Mouse (Mus musculus): ENCODE data around the gene Rxylt1. TPM values are rescaled to one million over a fixed set of nuclear protein-coding genes. Genes with fewer than 3 reads are reported as not detected.

Gene Rxylt1
- polyA plus RNA-seq, 1 experiment from 2014 or later = 34.7 TPM

GRCm38 (mm10) chr10:122081352-122081751 lies 15.8 kb downstream of the Rxylt1 start:
- Histone ChIP-seq H3K9me3 (replicated peaks) (peaks cover 14% of the 10 kb centered on the region; the same call in 1 of the 2 replicates), H3K4me1 (no peaks in the 10 kb centered on the region), H3K4me3 (no peak overlapping the region), H3K36me3 (peaks cover 33% of the 10 kb centered on the region), H3K27ac (replicated peaks) (no peak overlapping the region), H3K27me3 (ENCODE audit: low read depth, poor library complexity, severe bottlenecking) (no peaks in the 10 kb centered on the region)
- 96% methylated on average over 1 of the region's 1 CpGs for WGBS
- DNase-seq (ENCODE audit: low spot score) = no peak

- Histone ChIP-seq H3K4me3 (no peak overlapping the region), H3K27me3 (ENCODE audit: low read depth, poor library complexity, severe bottlenecking) (no peaks in the 10 kb centered on the region), H3K36me3 (no peaks in the 10 kb centered on the region), H3K27ac (replicated peaks) (no peak overlapping the region), H3K4me1 (peaks cover 5% of the 10 kb centered on the region; the same call in 1 of the 2 replicates), H3K9me3 (replicated peaks) (no peaks in the 10 kb centered on the region)
- no peak for DNase-seq (ENCODE audit: low spot score)
Observed at GRCm38 (mm10) chr10:122069153-122069552, 28.0 kb downstream of the Rxylt1 start.

GRCm38 (mm10) chr10:122055826-122056225 lies 41.3 kb downstream of the Rxylt1 start:
- no peaks in the 10 kb centered on the region for H3K36me3 ChIP-seq
- 86% methylated on average over 6 of the region's 6 CpGs for WGBS
- no peaks in the 10 kb centered on the region for H3K9me3 ChIP-seq (replicated peaks)
- H3K27ac ChIP-seq (replicated peaks) = no peak overlapping the region
- DNase-seq (ENCODE audit: low spot score) = no peak
- H3K4me1 ChIP-seq = no peaks in the 10 kb centered on the region
- H3K4me3 ChIP-seq = no peak overlapping the region
- no peaks in the 10 kb centered on the region for H3K27me3 ChIP-seq (ENCODE audit: low read depth, poor library complexity, severe bottlenecking)

GRCm38 (mm10) chr10:122054535-122054934 lies 42.6 kb downstream of the Rxylt1 start:
- peak; percentile 74 for DNase-seq (ENCODE audit: low spot score)
- WGBS = 13% methylated on average over 8 of the region's 8 CpGs

GRCm38 (mm10) chr10:122051831-122052230 lies 45.3 kb downstream of the Rxylt1 start:
- no peaks in the 10 kb centered on the region for H3K27me3 ChIP-seq (ENCODE audit: low read depth, poor library complexity, severe bottlenecking)
- no peaks in the 10 kb centered on the region for H3K4me1 ChIP-seq
- no peak overlapping the region for H3K4me3 ChIP-seq
- no peaks in the 10 kb centered on the region for H3K9me3 ChIP-seq (replicated peaks)
- WGBS = 35% methylated on average over 6 of the region's 6 CpGs
- no peak overlapping the region for H3K27ac ChIP-seq (replicated peaks)
- peak; percentile 79 for DNase-seq (ENCODE audit: low spot score)
- no peaks in the 10 kb centered on the region for H3K36me3 ChIP-seq

More at GRCm38 (mm10) chr10:122054535-122054934, 42.6 kb downstream of the Rxylt1 start:
- Histone ChIP-seq H3K9me3 (replicated peaks) (no peaks in the 10 kb centered on the region), H3K36me3 (no peaks in the 10 kb centered on the region), H3K27ac (replicated peaks) (no peak overlapping the region), H3K4me1 (no peaks in the 10 kb centered on the region), H3K27me3 (ENCODE audit: low read depth, poor library complexity, severe bottlenecking) (no peaks in the 10 kb centered on the region), H3K4me3 (no peak overlapping the region)

GRCm38 (mm10) chr10:122047727-122048365 lies 49.3 kb downstream of the Rxylt1 start:
- peak; percentile 90 for DNase-seq (ENCODE audit: low spot score)
- Histone ChIP-seq H3K36me3 (peaks cover 3% of the 10 kb centered on the region), H3K27ac (replicated peaks) (peak overlapping the region; percentile 96), H3K27me3 (ENCODE audit: low read depth, poor library complexity, severe bottlenecking) (no peaks in the 10 kb centered on the region), H3K4me1 (peaks cover 24% of the 10 kb centered on the region), H3K9me3 (replicated peaks) (no peaks in the 10 kb centered on the region), H3K4me3 (peak overlapping the region; percentile 81)
- WGBS = 12% methylated on average over 44 of the region's 44 CpGs

GRCm38 (mm10) chr10:122046904-122047726 lies 50.1 kb downstream of the Rxylt1 start, which contains the start of gene Srgap1:
TSS of gene Srgap1 (minus strand) at chr10:122047315.
- peaks cover 27% of the 10 kb centered on the region for H3K4me1 ChIP-seq
- peak; percentile 82 for DNase-seq (ENCODE audit: low spot score)
- under 1% methylated on average over 66 of the region's 79 CpGs for WGBS

GRCm38 (mm10) chr10:122046511-122046903 lies 50.7 kb downstream of the Rxylt1 start:
- Histone ChIP-seq H3K9me3 (replicated peaks) (no peaks in the 10 kb centered on the region), H3K4me3 (peak overlapping the region; percentile 81), H3K27me3 (ENCODE audit: low read depth, poor library complexity, severe bottlenecking) (no peaks in the 10 kb centered on the region), H3K36me3 (peaks cover 16% of the 10 kb centered on the region), H3K27ac (replicated peaks) (peak overlapping the region; percentile 96), H3K4me1 (peaks cover 27% of the 10 kb centered on the region)
- no peak for DNase-seq (ENCODE audit: low spot score)
- 1% methylated on average over 13 of the region's 13 CpGs for WGBS

More at GRCm38 (mm10) chr10:122046904-122047726, 50.1 kb downstream of the Rxylt1 start, which contains the start of gene Srgap1:
- Histone ChIP-seq H3K9me3 (replicated peaks) (no peaks in the 10 kb centered on the region), H3K27ac (replicated peaks) (peak within 1 kb of the TSS; percentile 96), H3K27me3 (ENCODE audit: low read depth, poor library complexity, severe bottlenecking) (no peaks in the 10 kb centered on the region), H3K36me3 (peaks cover 10% of the 10 kb centered on the region), H3K4me3 (peak within 1 kb of the TSS; percentile 81)

- no peaks in the 10 kb centered on the region for H3K27me3 ChIP-seq (ENCODE audit: low read depth, poor library complexity, severe bottlenecking)
- peak overlapping the region; percentile 81 for H3K4me3 ChIP-seq
- peak overlapping the region; percentile 96 for H3K27ac ChIP-seq (replicated peaks)
- 14% methylated on average over 9 of the region's 9 CpGs for WGBS
- H3K36me3 ChIP-seq = peaks cover 20% of the 10 kb centered on the region
- no peaks in the 10 kb centered on the region for H3K9me3 ChIP-seq (replicated peaks)
- peaks cover 27% of the 10 kb centered on the region for H3K4me1 ChIP-seq
- peak; percentile 46 for DNase-seq (ENCODE audit: low spot score)
Observed at GRCm38 (mm10) chr10:122045946-122046345, 51.2 kb downstream of the Rxylt1 start.

GRCm38 (mm10) chr10:122044926-122045325 lies 52.2 kb downstream of the Rxylt1 start:
- Histone ChIP-seq H3K4me3 (peak overlapping the region; percentile 81), H3K9me3 (replicated peaks) (peaks cover 5% of the 10 kb centered on the region; the same call in 1 of the 2 replicates), H3K27ac (replicated peaks) (peak overlapping the region; percentile 49; the same call in 1 of the 2 replicates), H3K36me3 (peaks cover 29% of the 10 kb centered on the region), H3K27me3 (ENCODE audit: low read depth, poor library complexity, severe bottlenecking) (no peaks in the 10 kb centered on the region), H3K4me1 (peaks cover 27% of the 10 kb centered on the region)
- 61% methylated on average over 4 of the region's 4 CpGs for WGBS
- DNase-seq (ENCODE audit: low spot score) = no peak

GRCm38 (mm10) chr10:122040372-122040771 lies 56.8 kb downstream of the Rxylt1 start:
- H3K9me3 ChIP-seq (replicated peaks) = peaks cover 9% of the 10 kb centered on the region; the same call in 1 of the 2 replicates
- no peaks in the 10 kb centered on the region for H3K27me3 ChIP-seq (ENCODE audit: low read depth, poor library complexity, severe bottlenecking)
- 47% methylated on average over 4 of the region's 4 CpGs for WGBS
- H3K4me1 ChIP-seq = peaks cover 16% of the 10 kb centered on the region
- no peak for DNase-seq (ENCODE audit: low spot score)
- H3K4me3 ChIP-seq = no peak overlapping the region
- H3K36me3 ChIP-seq = peaks cover 54% of the 10 kb centered on the region
- H3K27ac ChIP-seq (replicated peaks) = no peak overlapping the region

GRCm38 (mm10) chr10:122039566-122039965 lies 57.6 kb downstream of the Rxylt1 start:
- Histone ChIP-seq H3K36me3 (peaks cover 54% of the 10 kb centered on the region), H3K27ac (replicated peaks) (no peak overlapping the region), H3K27me3 (ENCODE audit: low read depth, poor library complexity, severe bottlenecking) (no peaks in the 10 kb centered on the region), H3K4me1 (peaks cover 8% of the 10 kb centered on the region), H3K9me3 (replicated peaks) (peaks cover 9% of the 10 kb centered on the region; the same call in 1 of the 2 replicates), H3K4me3 (no peak overlapping the region)
- 91% methylated on average over 4 of the region's 4 CpGs for WGBS
- DNase-seq (ENCODE audit: low spot score) = no peak

Data from midbrain, embryonic 10.5 days (tissue).